Mouse (Mus musculus) kidney, adult 2 months (tissue): ENCODE results near the gene A530016L24Rik. TPM values are rescaled to one million over a fixed set of nuclear protein-coding genes. Genes with fewer than 3 reads are reported as not detected.
A peak's percentile ranks its signal among the peaks of the same experiment; 100 is the strongest.

Experiments used
- DNase-seq: peaks from one replicate; pipeline ENCODE4 v3.0.0; 2021
- H3K27ac ChIP-seq: fragments of 200-500 bp; 2 replicates; pipeline ENCODE4 v1.5.1; 2012; ENCODE audit warnings: low read depth, low read length, control low read depth, inconsistent platforms; ENCODE audit not compliant: insufficient read depth
- H3K27me3 ChIP-seq: fragments of 200-500 bp; replicated peaks from 2 replicates; pipeline ENCODE4 v1.6.1; 2012; ENCODE audit warnings: mild to moderate bottlenecking, moderate library complexity, low read length, inconsistent platforms; ENCODE audit not compliant: control insufficient read depth, insufficient read depth
- H3K36me3 ChIP-seq: fragments of 200-500 bp; 2 replicates; pipeline ENCODE4 v1.6.1; 2012; ENCODE audit warnings: mild to moderate bottlenecking, moderate library complexity, low read length, inconsistent platforms; ENCODE audit not compliant: control insufficient read depth, insufficient read depth
- H3K4me1 ChIP-seq: fragments of 200-500 bp; 2 replicates; pipeline ENCODE4 v1.6.1; 2011; ENCODE audit warnings: low read length; ENCODE audit not compliant: control insufficient read depth, insufficient read depth
- H3K4me3 ChIP-seq: fragments of 200-500 bp; 2 replicates; pipeline ENCODE4 v1.5.1; 2011; ENCODE audit warnings: mild to moderate bottlenecking, low read depth, low read length, control low read depth; ENCODE audit not compliant: insufficient read depth
- CTCF ChIP-seq: fragments of 200-500 bp; conservative IDR thresholded peaks from 2 replicates; pipeline ENCODE4 v1.5.1; 2011; ENCODE audit warnings: low read depth, mild to moderate bottlenecking, control low read depth, low read length, moderate library complexity, mixed read lengths; ENCODE audit not compliant: insufficient read depth, insufficient read length
- POLR2A ChIP-seq: fragments of 200-500 bp; IDR thresholded peaks from one replicate; pipeline ENCODE4 v1.6.1; 2011; ENCODE audit warnings: low read depth, low read length, control low read depth
- WGBS: fragments of 180-500 bp; shearing (Covaris S2); methylation state at CpG from one replicate; pipeline ENCODE4 v1.1.7; 2018; 5-methylcytosine and 5-hydroxymethylcytosine counted together
- polyA plus RNA-seq: library from polyadenylated mRNA; depleted of rRNA; stranded (reverse); fragments of >200 nt; gene quantifications from 2 replicates; pipeline ENCODE4 v1.2.3, GENCODE M21; 2012

Gene A530016L24Rik
- polyA plus RNA-seq, 1 experiment: 11.4 TPM

- TF ChIP-seq POLR2A (no peak), CTCF (no peak)
- peak; percentile 54 for DNase-seq
- 72% methylated on average over 6 of the region's 6 CpGs for WGBS
- Histone ChIP-seq H3K27me3 (no peaks in the 10 kb centered on the region), H3K36me3 (no peaks in the 10 kb centered on the region), H3K4me1 (no peaks in the 10 kb centered on the region), H3K4me3 (no peak overlapping the region), H3K27ac (peak overlapping the region; percentile 30; the same call in 1 of the 2 replicates)
These were observed 33.0 kb upstream of the A530016L24Rik start for GRCm38 (mm10) chr12:112456144-112456713.

DNA sequence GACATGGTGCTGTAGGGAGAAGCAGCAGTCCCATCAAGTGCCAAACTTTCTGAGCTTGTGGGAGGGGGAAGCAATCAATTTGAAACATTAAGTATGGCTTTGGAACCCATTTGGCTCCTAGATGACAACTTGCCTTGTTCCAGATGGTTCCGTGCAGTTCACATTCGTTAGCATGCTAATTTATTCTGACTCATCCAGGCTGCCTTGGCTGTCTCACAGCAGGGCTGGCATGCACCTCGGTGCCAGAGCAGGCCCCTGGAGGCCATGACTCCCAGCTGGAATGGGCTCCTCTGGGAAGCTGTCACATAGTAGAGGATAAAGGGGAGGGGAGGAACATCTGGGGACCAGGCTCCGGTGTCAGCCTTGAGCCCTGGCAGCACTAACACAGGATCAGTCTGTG, 31.4 kb upstream of the A530016L24Rik start:
- H3K4me1 ChIP-seq: no peaks in the 10 kb centered on the region
- no peak overlapping the region for H3K4me3 ChIP-seq
- 29% methylated on average over 4 of the region's 4 CpGs for WGBS
- H3K27ac ChIP-seq: no peak overlapping the region
- peak; percentile 40 for DNase-seq
- H3K27me3 ChIP-seq: no peaks in the 10 kb centered on the region
- H3K36me3 ChIP-seq: no peaks in the 10 kb centered on the region
- TF ChIP-seq POLR2A (no peak), CTCF (no peak)

DNA sequence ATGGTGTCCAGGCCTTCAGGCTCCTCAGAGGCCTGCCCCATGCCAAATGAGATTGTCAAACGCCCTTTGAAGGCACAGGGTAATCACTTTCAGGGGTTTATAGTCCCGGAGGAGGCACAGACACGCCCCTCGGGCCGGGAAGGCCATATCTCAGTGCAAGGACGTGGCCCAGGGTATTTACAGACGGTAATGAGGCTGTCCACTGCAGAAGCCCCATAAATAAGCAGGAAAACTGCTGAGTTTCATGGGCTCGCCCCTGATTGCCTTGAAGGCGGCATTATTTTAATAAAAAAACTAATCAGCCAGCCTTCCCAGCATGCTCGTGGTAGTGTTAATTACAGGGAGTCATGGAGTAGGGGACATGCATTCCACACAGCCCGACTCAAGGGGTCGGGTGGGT, 26.8 kb upstream of the A530016L24Rik start:
- no peak for DNase-seq
- 48% methylated on average over 12 of the region's 12 CpGs for WGBS
- Histone ChIP-seq H3K4me3 (no peak overlapping the region), H3K27ac (no peak overlapping the region), H3K36me3 (no peaks in the 10 kb centered on the region), H3K4me1 (no peaks in the 10 kb centered on the region), H3K27me3 (no peaks in the 10 kb centered on the region)
- TF ChIP-seq POLR2A (no peak), CTCF (no peak)

DNA sequence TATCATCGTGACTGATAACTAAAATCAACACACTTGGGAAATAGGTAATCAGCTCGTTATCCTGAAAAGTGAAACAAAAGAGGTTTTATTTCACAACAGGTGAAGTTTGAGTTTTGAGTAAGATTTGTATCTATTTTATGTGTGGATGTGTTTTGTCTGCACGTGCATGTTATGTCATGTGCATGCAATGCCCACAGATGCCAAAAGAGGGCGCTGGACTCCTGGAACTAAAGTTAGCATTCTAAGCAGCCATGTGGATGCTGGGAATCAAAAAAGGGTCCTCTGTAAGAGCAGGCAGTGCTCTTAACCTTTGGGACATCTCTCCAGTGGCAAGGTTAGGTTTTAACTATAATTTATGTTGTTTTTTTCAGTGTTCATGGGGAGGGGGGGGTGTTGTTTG, 26.0 kb upstream of the A530016L24Rik start:
- no peaks in the 10 kb centered on the region for H3K27me3 ChIP-seq
- TF ChIP-seq POLR2A: no peak
- TF ChIP-seq CTCF: 0 out of 2 replicates have a peak, but pooled peaks have one; percentile 11
- 82% methylated on average over 4 of the region's 4 CpGs for WGBS

DNA sequence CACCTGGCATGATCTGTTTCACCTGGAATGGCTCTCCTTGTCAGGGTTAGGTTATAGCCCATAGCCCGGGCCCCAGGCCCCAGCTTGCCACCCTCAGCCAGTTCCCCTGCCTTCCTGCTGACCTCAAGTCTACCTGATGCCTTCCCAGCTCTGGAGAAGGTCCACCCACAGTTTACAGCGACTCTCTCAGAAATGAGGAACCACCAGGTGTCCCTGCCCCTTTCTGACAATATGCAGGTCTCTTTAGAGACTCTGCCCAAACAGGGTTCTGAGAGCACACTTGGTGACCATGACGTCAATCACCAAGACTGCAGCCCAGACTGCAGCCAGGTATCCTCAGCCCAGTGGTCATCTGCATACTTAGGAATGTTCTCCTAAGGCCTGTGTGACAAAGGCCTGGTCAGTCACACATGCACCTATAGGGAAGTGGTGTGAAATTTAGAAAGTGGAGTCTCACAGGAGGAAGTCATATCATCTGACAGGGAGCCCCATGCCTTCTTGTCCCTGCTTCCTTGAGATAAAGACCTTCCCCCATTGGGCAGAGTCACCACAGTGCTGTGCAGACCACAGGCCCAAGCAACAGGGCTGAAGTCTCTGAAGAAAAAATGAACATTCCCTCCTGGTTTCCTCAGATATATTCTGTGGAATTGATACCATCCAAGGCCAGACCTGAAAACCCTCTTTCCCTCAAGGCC, 25.4 kb upstream of the A530016L24Rik start:
- 79% methylated on average over 3 of the region's 3 CpGs for WGBS

More for the DNA sequence above, 26.0 kb upstream of the A530016L24Rik start:
- Histone ChIP-seq H3K36me3 (no peaks in the 10 kb centered on the region), H3K4me1 (no peaks in the 10 kb centered on the region), H3K27ac (no peak overlapping the region), H3K4me3 (no peak overlapping the region)
- no peak for DNase-seq

DNA sequence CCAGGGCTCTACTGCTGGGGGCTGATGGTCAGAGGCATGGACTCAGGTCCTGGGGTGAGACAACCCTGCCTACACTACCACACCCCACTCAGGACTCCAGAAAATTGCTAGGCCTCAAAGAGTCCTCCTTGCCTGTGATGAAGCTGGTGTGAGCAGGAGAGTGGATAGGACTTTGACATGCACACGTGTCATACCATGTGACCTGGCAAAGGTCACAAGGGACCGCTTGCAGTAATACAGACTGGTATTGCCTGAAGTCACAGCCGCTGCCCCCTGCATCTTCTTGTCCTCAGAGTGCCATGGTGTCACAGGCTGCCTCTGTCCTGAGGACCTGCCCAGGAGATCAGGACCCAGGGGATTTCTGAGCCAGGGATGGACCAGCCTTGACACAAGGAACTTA, 24.7 kb upstream of the A530016L24Rik start:
- H3K27me3 ChIP-seq: no peaks in the 10 kb centered on the region
- 63% methylated on average over 3 of the region's 3 CpGs for WGBS
- no peak for TF ChIP-seq POLR2A
- TF ChIP-seq CTCF: no peak

More for the DNA sequence above, 25.4 kb upstream of the A530016L24Rik start:
- no peak for DNase-seq
- no peaks in the 10 kb centered on the region for H3K36me3 ChIP-seq
- no peak overlapping the region for H3K27ac ChIP-seq
- TF ChIP-seq POLR2A (no peak), CTCF (no peak)
- no peaks in the 10 kb centered on the region for H3K4me1 ChIP-seq
- no peaks in the 10 kb centered on the region for H3K27me3 ChIP-seq
- no peak overlapping the region for H3K4me3 ChIP-seq

GRCm38 (mm10) chr12:112465928-112466327, 23.3 kb upstream of the A530016L24Rik start:
- 96% methylated on average over 17 of the region's 17 CpGs for WGBS
- Histone ChIP-seq H3K36me3 (no peaks in the 10 kb centered on the region), H3K4me1 (no peaks in the 10 kb centered on the region), H3K27me3 (no peaks in the 10 kb centered on the region), H3K4me3 (no peak overlapping the region), H3K27ac (no peak overlapping the region)
- no peak for DNase-seq
- TF ChIP-seq CTCF: no peak
- no peak for TF ChIP-seq POLR2A

More for the DNA sequence above, 24.7 kb upstream of the A530016L24Rik start:
- Histone ChIP-seq H3K27ac (no peak overlapping the region), H3K4me3 (no peak overlapping the region), H3K36me3 (no peaks in the 10 kb centered on the region), H3K4me1 (no peaks in the 10 kb centered on the region)
- DNase-seq: peak; percentile 29
